Mouse (Mus musculus): ENCODE measurements around the gene Rnf187.

DNA sequence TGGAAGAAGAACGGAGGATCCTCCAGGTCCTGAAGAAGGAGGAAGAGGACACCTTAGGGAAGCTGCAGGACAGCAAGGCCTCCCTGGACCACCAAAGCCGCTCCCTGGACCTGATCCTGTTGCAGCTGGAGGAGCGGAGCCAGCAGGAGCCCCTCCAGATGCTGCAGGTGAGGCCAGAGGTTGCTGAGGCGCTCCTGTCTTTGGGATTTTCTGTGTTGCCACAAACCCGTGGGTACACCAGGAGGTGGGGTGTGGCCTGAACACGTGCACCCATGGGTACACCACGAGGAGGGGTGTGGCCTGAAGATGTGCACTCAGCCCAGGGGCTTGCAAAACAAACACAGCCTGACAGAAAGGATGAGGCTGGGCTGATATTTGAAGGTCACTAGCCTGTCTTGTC is 29.8 kb upstream of the Rnf187 start:
- TF ChIP-seq CTCF (IDR thresholded peaks at IDR 0.05; ENCODE audit: control insufficient read depth, insufficient read depth, insufficient read length) (no peak), FOSL1 (IDR thresholded peaks at IDR 0.05; ENCODE audit: insufficient read depth, low read length, poor library complexity, severe bottlenecking) (no peak)

Data from C2C12 (cell line).